Comparison of ENCODE assay signal across 23 mouse cellular contexts in the genomic region with DNA sequence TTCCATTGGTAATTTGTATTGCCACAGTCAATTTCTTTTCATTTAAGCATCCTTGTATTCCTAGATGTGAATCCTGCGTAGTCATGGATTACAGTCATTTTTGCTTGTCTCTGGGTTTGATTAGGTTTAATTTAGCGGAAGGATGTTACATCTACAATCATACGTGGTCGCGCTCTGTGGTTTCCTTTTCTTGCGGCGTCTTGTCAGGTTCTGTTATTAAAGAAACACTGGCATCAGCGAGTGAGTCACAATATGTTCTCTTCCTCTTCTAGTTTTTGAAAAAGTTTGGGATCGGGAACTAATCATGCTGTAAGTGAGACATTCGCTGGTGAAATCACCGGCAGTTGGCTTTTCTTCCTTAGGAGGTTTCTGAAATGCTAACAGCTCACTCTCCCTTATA. TPM values are rescaled to one million over a fixed set of nuclear protein-coding genes. Genes with fewer than 3 reads are reported as not detected.
A peak's percentile ranks its signal among the peaks of the same experiment; 100 is the strongest.
DNase-seq lines count a peak whose midpoint lies in the region; ATAC-seq lines count a peak whose summit lies in the region.
"Had no signal": no experiment of that assay in that cellular context is flagged by ENCODE, and none has a peak within 500 bp of the region (broad histone marks: within the 10 kb centered on the region; RNA-seq: fewer than 3 reads in every experiment).

No protein-coding gene starts in this region.

- no peak overlapping the region for H3K9ac ChIP-seq in embryonic facial prominence, embryonic 13.5 days
- no peak overlapping the region for H3K9ac ChIP-seq in kidney, embryonic 15.5 days
- H3K9ac ChIP-seq: heart, embryonic 15.5 days; hindbrain, embryonic 14.5 days had no signal

- peak overlapping the region; percentile 20; the same call in 1 of the 2 replicates for H3K4me3 ChIP-seq in embryonic facial prominence, embryonic 13.5 days
- H3K4me3 ChIP-seq in embryonic facial prominence, embryonic 10.5 days, result no peak overlapping the region
- no peak overlapping the region for H3K4me3 ChIP-seq in kidney, embryonic 15.5 days (replicated peaks)
- H3K4me3 ChIP-seq: erythroblast, embryonic 14.5 days; forebrain, embryonic 10.5 days; gastrocnemius, adult 2 months; heart, embryonic 15.5 days; hindbrain, embryonic 10.5 days had no signal

- WGBS in embryonic facial prominence, embryonic 13.5 days, result 46% methylated on average over 11 of the region's 11 CpGs
- 85% methylated on average over 11 of the region's 11 CpGs for WGBS in embryonic facial prominence, embryonic 10.5 days
- 93% methylated on average over 11 of the region's 11 CpGs for WGBS in kidney, embryonic 15.5 days

- no peak for DNase-seq in embryonic facial prominence, embryonic 10.5 days (ENCODE audit: low spot score)
- DNase-seq in MN1 (ENCODE audit: low spot score), result no peak
- DNase-seq in lung, postnatal 4 days, result no peak
- DNase-seq: adrenal gland, postnatal 14 days; cerebellum, adult 11-12 months; cerebellum, adult 9-10 months; cerebellum, postnatal 25 days; gastrocnemius, adult 2 months; gastrocnemius, postnatal 25 days; heart, adult 18-20 months; heart, postnatal 14 days had no signal

- H3K4me2 ChIP-seq in embryonic facial prominence, embryonic 13.5 days, result peak overlapping the region; percentile 39
- no peak overlapping the region for H3K4me2 ChIP-seq in kidney, embryonic 15.5 days
- H3K4me2 ChIP-seq: heart, embryonic 11.5 days; heart, embryonic 15.5 days; hindbrain, embryonic 14.5 days had no signal

- no peaks in the 10 kb centered on the region for H3K4me1 ChIP-seq in embryonic facial prominence, embryonic 13.5 days
- no peaks in the 10 kb centered on the region for H3K4me1 ChIP-seq in embryonic facial prominence, embryonic 10.5 days
- no peaks in the 10 kb centered on the region for H3K4me1 ChIP-seq in kidney, embryonic 15.5 days
- H3K4me1 ChIP-seq: forebrain, embryonic 10.5 days; heart, embryonic 15.5 days; hindbrain, embryonic 10.5 days had no signal

- H3K27ac ChIP-seq in embryonic facial prominence, embryonic 13.5 days, result no peak overlapping the region
- no peak overlapping the region for H3K27ac ChIP-seq in embryonic facial prominence, embryonic 10.5 days (replicated peaks)
- no peak overlapping the region for H3K27ac ChIP-seq in kidney, embryonic 15.5 days
- H3K27ac ChIP-seq: forebrain, embryonic 10.5 days; gastrocnemius, adult 2 months; heart, embryonic 15.5 days; hindbrain, embryonic 10.5 days; hindbrain, embryonic 14.5 days had no signal

- no peaks in the 10 kb centered on the region for H3K9me3 ChIP-seq in embryonic facial prominence, embryonic 13.5 days
- H3K9me3 ChIP-seq in embryonic facial prominence, embryonic 10.5 days, result no peaks in the 10 kb centered on the region
- no peaks in the 10 kb centered on the region for H3K9me3 ChIP-seq in kidney, embryonic 15.5 days (replicated peaks)
- H3K9me3 ChIP-seq: forebrain, embryonic 10.5 days; heart, embryonic 15.5 days; hindbrain, embryonic 10.5 days had no signal

- ATAC-seq in embryonic facial prominence, embryonic 13.5 days (ENCODE audit: insufficient number of reproducible peaks, insufficient read depth, low FRiP score, low TSS enrichment, low read depth), result no peak
- peak; percentile 47; the same call in 1 of the 2 replicates for ATAC-seq in common myeloid progenitor, adult 5-6 weeks (replicated peaks; ENCODE audit: low read depth, poor library complexity, severe bottlenecking)
- peak; percentile 56 for ATAC-seq in granulocyte monocyte progenitor cell, adult 5-6 weeks (replicated peaks; ENCODE audit: poor library complexity, severe bottlenecking)
- ATAC-seq in kidney, embryonic 15.5 days (replicated peaks; ENCODE audit: low FRiP score), result no peak
- ATAC-seq: forebrain, embryonic 14.5 days; intestine, embryonic 16.5 days had no signal

- H3K27me3 ChIP-seq in embryonic facial prominence, embryonic 13.5 days, result no peaks in the 10 kb centered on the region
- no peaks in the 10 kb centered on the region for H3K27me3 ChIP-seq in embryonic facial prominence, embryonic 10.5 days (replicated peaks; ENCODE audit: low read depth, poor library complexity, severe bottlenecking)
- H3K27me3 ChIP-seq in kidney, embryonic 15.5 days, result no peaks in the 10 kb centered on the region
- H3K27me3 ChIP-seq: heart, embryonic 15.5 days had no signal

- no peaks in the 10 kb centered on the region for H3K36me3 ChIP-seq in embryonic facial prominence, embryonic 13.5 days
- no peaks in the 10 kb centered on the region for H3K36me3 ChIP-seq in embryonic facial prominence, embryonic 10.5 days (replicated peaks)
- no peaks in the 10 kb centered on the region for H3K36me3 ChIP-seq in kidney, embryonic 15.5 days
- H3K36me3 ChIP-seq: forebrain, embryonic 10.5 days; heart, embryonic 15.5 days; hindbrain, embryonic 10.5 days had no signal

RNA-seq across cellular contexts. Expression of a gene that starts 21.4 kb away (rescaled TPM):
- polyA plus RNA-seq in embryonic facial prominence, embryonic 13.5 days (2015; fragmentation: Nextera tagmentation; extraction: Ambion mirVana), result 25.6 and 26.6 TPM in 2 replicates
- 14.5 and 16.9 TPM in 2 replicates for polyA plus RNA-seq in embryonic facial prominence, embryonic 10.5 days (2016; fragmentation: Nextera tagmentation; extraction: Ambion mirVana)
- not detected in 2 replicates for total RNA-seq in common myeloid progenitor, adult 5-6 weeks (2017)
- total RNA-seq in granulocyte monocyte progenitor cell, adult 5-6 weeks (2014; fragmentation: Nextera tagmentation), result not detected in 2 replicates
- not detected in 2 replicates for total RNA-seq in granulocyte monocyte progenitor cell, adult 5-6 weeks (2017)
- 25.5 and 25.7 TPM in 2 replicates for polyA plus RNA-seq in kidney, embryonic 15.5 days (2015; fragmentation: Nextera tagmentation; extraction: Ambion mirVana)
- polyA plus RNA-seq: erythroblast, embryonic 14.5 days had no signal

Comparison
In these comparisons a context has a peak if more than half of its experiments do, and no peak if none do; other contexts are left out.
1. ATAC-seq: peak in common myeloid progenitor, adult 5-6 weeks (single experiment) and granulocyte monocyte progenitor cell, adult 5-6 weeks (single experiment); none in embryonic facial prominence, embryonic 13.5 days (single experiment) and kidney, embryonic 15.5 days (single experiment).